Mouse (Mus musculus) neural tube, embryonic 12.5 days (tissue): ENCODE results near the gene Mapkapk3. TPM values are rescaled to one million over a fixed set of nuclear protein-coding genes. Genes with fewer than 3 reads are reported as not detected.

Experiments
- ATAC-seq: fragments of 200-750 bp; cut with Nextera tagmentation; 2 replicates; pipeline ENCODE4 v1.8.0; 2017; ENCODE audit warnings: low read depth, mild to moderate bottlenecking, moderate TSS enrichment, moderate library complexity; ENCODE audit not compliant: low FRiP score
- H3K27ac ChIP-seq: fragments of 300-500 bp; sonication (generic); 2 replicates; pipeline ENCODE4 v1.5.1; 2016
- H3K27me3 ChIP-seq: fragments of 300-500 bp; sonication (generic); replicated peaks from 2 replicates; pipeline ENCODE4 v1.6.1; 2016; ENCODE audit warnings: mild to moderate bottlenecking
- H3K36me3 ChIP-seq: fragments of 300-500 bp; sonication (generic); 2 replicates; pipeline ENCODE4 v1.6.1; 2016; ENCODE audit warnings: mild to moderate bottlenecking
- H3K4me1 ChIP-seq: fragments of 300-500 bp; sonication (generic); 2 replicates; pipeline ENCODE4 v1.6.1; 2016
- H3K4me2 ChIP-seq: fragments of 300-500 bp; sonication (generic); replicated peaks from 2 replicates; pipeline ENCODE4 v1.6.1; 2016; ENCODE audit warnings: mild to moderate bottlenecking
- H3K4me3 ChIP-seq: fragments of 300-500 bp; sonication (generic); 2 replicates; pipeline ENCODE4 v1.5.1; 2016
- H3K9ac ChIP-seq: fragments of 300-500 bp; sonication (generic); 2 replicates; pipeline ENCODE4 v1.6.1; 2016; ENCODE audit warnings: mild to moderate bottlenecking
- H3K9me3 ChIP-seq: fragments of 300-500 bp; sonication (generic); 2 replicates; pipeline ENCODE4 v1.6.1; 2016; ENCODE audit warnings: mild to moderate bottlenecking
- WGBS: fragments of 180-500 bp; shearing (Covaris S2); methylation state at CpG from one replicate; pipeline ENCODE4 v1.1.7; 2016; 5-methylcytosine and 5-hydroxymethylcytosine counted together
- polyA plus RNA-seq: library from polyadenylated mRNA; unstranded; fragments of >200 nt; fragmentation: Nextera tagmentation; extraction: Ambion mirVana; gene quantifications from 2 replicates; pipeline ENCODE4 v1.2.1, GENCODE M21; 2016

Mapkapk3 gene
- polyA plus RNA-seq, 1 experiment from 2014 or later: 3.5 TPM

GRCm38 (mm10) chr9:107281241-107281987 lies 8.3 kb downstream of the Mapkapk3 start:
- Histone ChIP-seq H3K27me3 (no peaks in the 10 kb centered on the region), H3K9me3 (no peaks in the 10 kb centered on the region), H3K4me1 (peaks cover 13% of the 10 kb centered on the region), H3K36me3 (no peaks in the 10 kb centered on the region), H3K9ac (no peak overlapping the region), H3K4me3 (no peak overlapping the region), H3K4me2 (no peak overlapping the region), H3K27ac (no peak overlapping the region)
- WGBS: 87% methylated on average over 5 of the region's 5 CpGs
- no peak for ATAC-seq

DNA sequence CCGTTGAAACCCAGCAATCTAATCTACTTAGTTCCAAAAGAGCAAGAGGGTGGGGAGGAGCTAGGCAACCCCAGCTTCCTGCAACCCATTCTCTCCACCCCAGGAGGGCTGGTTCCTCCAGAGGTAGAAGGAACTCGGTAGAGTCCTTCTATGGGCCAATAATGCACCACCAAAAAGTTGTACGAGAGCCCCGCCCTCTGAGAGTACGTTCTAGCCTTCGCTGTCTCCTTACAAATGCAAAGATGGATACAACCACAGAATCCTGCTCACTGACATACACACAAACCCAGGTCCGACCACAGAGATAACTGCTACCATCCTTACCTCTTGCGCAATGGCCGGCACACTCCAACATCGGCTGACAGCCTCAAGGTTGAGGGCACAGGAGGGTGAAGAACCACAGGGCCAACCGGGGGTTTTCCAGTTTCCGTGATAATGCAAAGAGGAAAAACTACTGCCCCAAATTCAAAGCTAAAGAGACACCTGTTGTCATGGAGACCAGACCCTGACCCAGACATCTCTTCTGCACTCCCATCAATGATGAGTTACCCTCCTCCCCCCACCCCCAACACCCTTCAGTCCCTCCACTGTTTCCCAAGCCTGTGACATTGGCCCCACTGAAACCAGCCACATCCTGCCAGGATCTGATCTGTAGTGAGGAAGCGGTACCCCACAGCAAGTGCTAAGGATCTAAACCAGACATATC lies 9.2 kb downstream of the Mapkapk3 start:
- Histone ChIP-seq H3K27me3 (no peaks in the 10 kb centered on the region), H3K27ac (no peak overlapping the region), H3K4me3 (no peak overlapping the region), H3K36me3 (no peaks in the 10 kb centered on the region), H3K4me1 (peaks cover 13% of the 10 kb centered on the region), H3K9me3 (no peaks in the 10 kb centered on the region), H3K9ac (no peak overlapping the region), H3K4me2 (peak overlapping the region; percentile 36)
- WGBS: 48% methylated on average over 13 of the region's 13 CpGs
- no peak for ATAC-seq

DNA sequence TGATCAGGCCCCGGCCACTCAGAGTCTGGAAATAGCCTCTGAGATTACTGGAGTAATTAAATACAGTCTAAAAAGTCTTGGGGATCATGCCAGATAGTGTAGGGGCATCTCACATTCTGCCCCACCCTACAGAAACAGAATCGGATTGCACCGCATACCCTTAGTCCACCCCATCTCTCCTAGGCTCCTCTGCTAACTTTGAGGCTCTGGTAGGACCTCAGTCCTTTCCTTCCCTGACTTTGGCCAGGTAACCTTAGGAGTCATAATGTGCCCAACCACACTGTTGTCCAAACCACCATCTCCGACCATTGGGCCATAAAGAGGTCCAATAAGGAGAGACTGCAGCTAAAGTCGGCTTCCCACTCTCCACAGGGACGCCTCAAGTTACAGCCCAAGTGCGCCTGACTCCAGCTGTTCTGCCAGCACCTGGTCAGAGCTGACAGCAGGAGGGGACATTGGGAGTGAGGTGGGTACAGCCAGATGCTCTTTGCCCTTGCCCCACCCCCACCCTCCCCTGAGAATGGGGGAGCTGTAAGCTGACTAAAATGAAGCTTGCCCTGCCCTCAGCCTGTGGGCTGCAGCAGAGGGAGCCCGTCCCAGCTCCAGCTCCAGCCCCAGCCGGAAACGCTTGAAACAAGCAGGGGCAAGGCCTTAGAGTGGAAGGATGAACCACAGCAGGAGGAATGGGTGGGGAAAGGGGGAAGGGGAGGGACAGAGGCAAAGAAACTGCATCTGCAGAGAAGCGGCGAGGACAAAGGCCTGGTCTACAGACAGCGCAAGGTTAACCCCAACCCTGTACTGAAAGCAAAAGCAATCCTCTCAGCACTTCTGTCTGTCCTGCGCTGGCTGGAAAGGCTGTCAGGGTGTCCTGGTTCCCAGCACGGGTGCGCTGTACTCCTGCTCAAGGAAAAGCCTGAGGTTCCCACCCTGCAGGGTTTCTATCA lies 10.0 kb downstream of the Mapkapk3 start:
- no peak overlapping the region for H3K27ac ChIP-seq

DNA sequence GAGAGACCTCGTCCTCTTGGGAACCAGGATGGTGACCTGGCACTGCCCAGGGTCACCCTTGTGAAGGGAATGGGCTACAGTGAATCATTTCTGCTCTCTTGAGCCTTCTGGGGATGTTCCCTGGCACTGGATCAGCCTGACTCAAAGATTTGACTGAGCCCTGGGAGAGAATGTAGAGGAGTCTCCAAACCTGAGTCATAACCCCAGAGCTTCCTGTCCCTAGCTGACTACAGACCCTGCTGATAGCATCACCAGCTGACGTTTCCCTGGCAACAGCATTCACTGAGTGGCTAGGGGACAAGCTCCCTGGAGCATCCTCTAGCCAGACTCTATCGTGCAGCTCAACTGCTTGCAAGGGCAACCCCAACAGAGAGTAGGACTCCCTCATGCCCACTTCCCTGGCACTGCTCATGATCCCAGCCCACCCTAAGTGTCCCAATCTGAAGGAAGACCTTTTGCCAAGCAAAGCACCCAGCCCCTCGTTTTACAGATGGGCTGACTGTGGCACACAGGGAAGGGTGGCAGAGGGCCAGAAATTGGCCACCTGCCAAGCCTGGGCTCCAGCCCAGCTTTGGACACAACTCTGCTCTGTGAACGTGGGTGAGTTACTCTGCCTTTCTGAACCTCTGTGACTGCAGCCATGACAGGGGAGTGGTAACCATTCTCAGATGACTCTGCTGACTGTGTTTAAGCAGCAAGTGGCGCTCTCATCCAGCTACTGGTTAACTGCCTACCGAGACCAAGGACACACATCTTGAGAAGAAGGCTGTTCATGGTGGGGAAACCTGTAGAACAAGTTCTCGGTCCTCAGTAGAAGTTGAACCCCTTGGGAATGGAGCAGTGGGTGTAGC lies 10.9 kb downstream of the Mapkapk3 start:
- Histone ChIP-seq H3K4me2 (no peak overlapping the region), H3K4me1 (peaks cover 13% of the 10 kb centered on the region), H3K9ac (no peak overlapping the region), H3K9me3 (no peaks in the 10 kb centered on the region), H3K27me3 (no peaks in the 10 kb centered on the region), H3K36me3 (no peaks in the 10 kb centered on the region), H3K4me3 (no peak overlapping the region), H3K27ac (no peak overlapping the region)
- 63% methylated on average over 8 of the region's 8 CpGs for WGBS
- ATAC-seq: no peak

More for the DNA sequence above, 10.0 kb downstream of the Mapkapk3 start:
- no peak overlapping the region for H3K4me3 ChIP-seq
- H3K36me3 ChIP-seq: no peaks in the 10 kb centered on the region
- H3K9me3 ChIP-seq: no peaks in the 10 kb centered on the region
- no peaks in the 10 kb centered on the region for H3K27me3 ChIP-seq
- peak overlapping the region; percentile 36 for H3K4me2 ChIP-seq
- H3K4me1 ChIP-seq: peaks cover 13% of the 10 kb centered on the region
- ATAC-seq: no peak
- peak overlapping the region; percentile 1; the same call in 1 of the 2 replicates for H3K9ac ChIP-seq
- 23% methylated on average over 16 of the region's 16 CpGs for WGBS

GRCm38 (mm10) chr9:107278126-107278525 lies 11.6 kb downstream of the Mapkapk3 start:
- no peaks in the 10 kb centered on the region for H3K9me3 ChIP-seq
- H3K27me3 ChIP-seq: no peaks in the 10 kb centered on the region
- H3K36me3 ChIP-seq: no peaks in the 10 kb centered on the region
- no peak overlapping the region for H3K4me2 ChIP-seq
- H3K9ac ChIP-seq: no peak overlapping the region
- no peak overlapping the region for H3K27ac ChIP-seq
- peaks cover 13% of the 10 kb centered on the region for H3K4me1 ChIP-seq
- no peak overlapping the region for H3K4me3 ChIP-seq
- WGBS: 45% methylated on average over 4 of the region's 4 CpGs
- no peak for ATAC-seq

DNA sequence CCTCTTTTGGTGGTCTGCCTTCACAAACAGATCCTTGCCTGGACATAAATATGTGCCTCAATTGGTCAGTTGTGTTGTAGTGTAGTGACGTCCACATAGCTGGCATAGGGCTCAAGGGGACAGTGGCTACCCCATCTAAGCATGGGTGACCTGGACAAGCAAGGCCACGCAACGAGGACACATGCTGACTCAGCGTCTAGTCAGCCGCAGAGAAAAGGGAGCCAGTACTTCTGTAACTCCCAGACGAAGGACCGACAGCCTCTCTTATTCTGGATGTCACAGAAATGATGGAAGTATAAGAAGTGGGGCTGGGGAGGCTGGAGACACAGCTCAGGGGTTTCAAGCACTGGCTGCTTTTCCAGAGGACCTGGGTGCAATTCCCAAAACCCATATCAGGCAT lies 12.1 kb downstream of the Mapkapk3 start:
- H3K4me3 ChIP-seq: no peak overlapping the region

GRCm38 (mm10) chr9:107275710-107276109 lies 14.0 kb downstream of the Mapkapk3 start:
- Histone ChIP-seq H3K4me3 (no peak overlapping the region), H3K27me3 (no peaks in the 10 kb centered on the region), H3K9me3 (no peaks in the 10 kb centered on the region), H3K27ac (no peak overlapping the region), H3K4me2 (no peak overlapping the region), H3K4me1 (peaks cover 13% of the 10 kb centered on the region), H3K36me3 (no peaks in the 10 kb centered on the region), H3K9ac (no peak overlapping the region)
- WGBS: 89% methylated on average over 5 of the region's 5 CpGs
- ATAC-seq: no peak

More for the DNA sequence above, 12.1 kb downstream of the Mapkapk3 start:
- Histone ChIP-seq H3K9ac (no peak overlapping the region), H3K27me3 (no peaks in the 10 kb centered on the region), H3K9me3 (no peaks in the 10 kb centered on the region), H3K4me1 (peaks cover 13% of the 10 kb centered on the region), H3K4me2 (no peak overlapping the region), H3K36me3 (no peaks in the 10 kb centered on the region), H3K27ac (no peak overlapping the region)
- 84% methylated on average over 7 of the region's 7 CpGs for WGBS
- ATAC-seq: no peak

- H3K27ac ChIP-seq: no peak overlapping the region
- no peak overlapping the region for H3K9ac ChIP-seq
- no peak for ATAC-seq
- H3K36me3 ChIP-seq: no peaks in the 10 kb centered on the region
- no peak overlapping the region for H3K4me3 ChIP-seq
- WGBS: 82% methylated on average over 6 of the region's 6 CpGs
- H3K27me3 ChIP-seq: no peaks in the 10 kb centered on the region
- no peak overlapping the region for H3K4me2 ChIP-seq
- peaks cover 8% of the 10 kb centered on the region for H3K4me1 ChIP-seq
- no peaks in the 10 kb centered on the region for H3K9me3 ChIP-seq
Observed at GRCm38 (mm10) chr9:107274751-107275150, 14.9 kb downstream of the Mapkapk3 start.

DNA sequence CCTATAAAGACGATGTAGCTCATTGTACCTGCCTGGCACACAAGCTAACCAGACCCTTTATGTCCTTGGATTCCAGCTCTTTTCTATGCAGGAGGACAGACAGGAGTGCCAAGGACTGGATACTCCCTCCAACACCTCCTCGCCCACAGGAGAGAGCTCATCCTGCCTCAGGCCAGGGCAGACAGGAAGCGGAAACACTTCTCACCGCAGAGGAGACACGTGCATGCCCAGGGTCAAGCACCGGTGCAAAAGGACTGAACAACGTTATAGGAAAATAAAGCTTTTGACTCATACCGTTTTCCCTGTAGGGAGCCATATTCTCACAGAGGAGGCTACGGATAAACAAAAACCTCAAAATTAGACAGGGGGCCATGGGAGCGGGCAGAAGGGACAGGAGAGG lies 16.5 kb downstream of the Mapkapk3 start:
- H3K4me1 ChIP-seq: no peaks in the 10 kb centered on the region
- no peaks in the 10 kb centered on the region for H3K9me3 ChIP-seq
- no peak overlapping the region for H3K4me3 ChIP-seq
- H3K36me3 ChIP-seq: no peaks in the 10 kb centered on the region
- H3K27me3 ChIP-seq: no peaks in the 10 kb centered on the region
- H3K9ac ChIP-seq: no peak overlapping the region
- H3K4me2 ChIP-seq: no peak overlapping the region
- WGBS: 76% methylated on average over 10 of the region's 10 CpGs
- H3K27ac ChIP-seq: no peak overlapping the region
- ATAC-seq: no peak

- Histone ChIP-seq H3K4me3 (no peak overlapping the region), H3K9ac (no peak overlapping the region), H3K9me3 (no peaks in the 10 kb centered on the region), H3K4me2 (no peak overlapping the region), H3K27me3 (no peaks in the 10 kb centered on the region), H3K36me3 (no peaks in the 10 kb centered on the region), H3K4me1 (no peaks in the 10 kb centered on the region), H3K27ac (no peak overlapping the region)
- ATAC-seq: no peak
- 82% methylated on average over 4 of the region's 4 CpGs for WGBS
Observed at GRCm38 (mm10) chr9:107272284-107272683, 17.4 kb downstream of the Mapkapk3 start.

DNA sequence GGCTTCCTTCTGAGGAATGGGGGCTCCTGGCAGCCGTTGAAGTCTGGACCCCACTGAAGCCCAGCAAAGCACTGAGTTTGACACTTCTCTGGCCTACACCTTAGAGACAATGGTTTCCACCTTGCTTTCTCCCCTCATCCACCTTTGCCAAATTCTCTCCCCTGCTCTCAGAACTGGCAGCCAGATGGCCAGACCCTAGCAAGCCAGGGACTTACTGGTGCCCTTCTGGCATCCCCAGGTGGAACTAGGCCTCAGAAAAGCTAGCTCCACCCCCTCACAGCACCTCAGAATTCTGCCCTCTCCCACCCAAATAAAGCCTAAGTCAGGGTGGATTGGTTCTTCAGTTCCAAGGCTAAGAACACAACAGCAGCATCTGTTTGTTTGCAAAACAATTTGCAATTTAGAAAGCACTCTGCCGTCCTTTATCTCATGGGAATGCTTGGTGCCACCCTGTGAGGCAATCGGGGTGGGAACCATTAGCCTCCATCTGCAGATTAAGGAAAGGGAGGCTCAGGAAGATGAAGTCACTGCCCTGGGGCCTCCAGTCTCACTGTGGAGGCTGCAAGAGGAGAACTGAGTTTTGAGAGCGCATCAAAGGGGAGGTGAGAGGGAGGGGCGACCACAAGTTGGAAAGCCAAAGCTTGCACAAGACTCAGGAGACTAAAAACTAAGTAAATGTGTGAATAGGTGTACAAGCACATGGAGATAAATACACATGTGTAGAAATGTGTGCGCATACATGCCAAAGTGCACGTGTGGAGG lies 18.3 kb downstream of the Mapkapk3 start:
- Histone ChIP-seq H3K4me3 (no peak overlapping the region), H3K9me3 (no peaks in the 10 kb centered on the region), H3K4me1 (no peaks in the 10 kb centered on the region), H3K27ac (no peak overlapping the region), H3K36me3 (no peaks in the 10 kb centered on the region), H3K9ac (no peak overlapping the region), H3K4me2 (no peak overlapping the region), H3K27me3 (no peaks in the 10 kb centered on the region)
- ATAC-seq: no peak
- 82% methylated on average over 7 of the region's 7 CpGs for WGBS
